Mouse (Mus musculus): ENCODE results near the gene Ptbp1.
"Not testable (repeated sequence)": the region's sequence is repeated elsewhere in the genome, so short reads cannot be mapped to it uniquely, and the experiment has no call there.

Gene Ptbp1

DNA sequence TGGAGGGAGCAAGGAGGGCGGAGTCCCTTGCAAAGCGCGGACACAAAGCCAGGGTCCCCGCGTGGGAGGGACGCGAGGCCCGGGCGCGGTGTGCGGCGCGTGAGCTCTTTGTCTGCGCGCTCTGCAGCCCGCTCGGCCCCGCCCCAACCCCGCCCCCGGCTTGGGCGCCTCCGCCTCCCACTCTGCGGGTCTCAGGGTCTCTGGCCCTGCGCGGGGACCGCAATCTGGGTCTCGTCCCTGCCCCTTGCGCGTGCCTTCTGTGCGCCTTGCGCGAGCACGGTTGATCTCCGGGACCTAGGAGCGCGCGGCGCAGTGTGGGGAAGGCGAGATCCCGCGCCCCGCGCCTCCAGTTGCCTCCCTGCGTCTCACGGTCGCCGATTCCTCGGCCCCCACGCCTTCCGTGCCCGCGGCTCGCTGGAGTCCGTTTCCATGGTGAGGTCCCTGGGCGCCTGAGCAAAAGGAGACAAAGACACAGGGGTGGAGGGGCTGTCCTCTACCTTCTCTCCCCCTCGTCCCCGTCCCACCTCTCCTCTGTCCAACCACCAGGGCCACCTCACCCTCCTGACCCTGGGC lies 20.1 kb downstream of the Ptbp1 start, which contains the start of the genes Prtn3 and Plppr3:
TSS of gene Prtn3 (plus strand) at position 187 of the 573 bp plus-strand sequence.
TSS of gene Plppr3 (minus strand) at position 345 of the 573 bp plus-strand sequence.
- H3K4me3 ChIP-seq (replicated peaks; ENCODE audit: low read length), result peak within 1 kb of the TSS; percentile 80
- TF ChIP-seq POU5F1 (IDR thresholded peaks at IDR 0.05; ENCODE audit: borderline replicate concordance, low read length) (no peak), NANOG (IDR thresholded peaks at IDR 0.05; ENCODE audit: borderline replicate concordance, low read length) (no peak), CTCF (conservative IDR thresholded peaks at IDR 0.05; ENCODE audit: low read length) (no peak)
- peaks cover 63% of the 10 kb centered on the region for H3K27me3 ChIP-seq (ENCODE audit: insufficient read depth, low read length)
- peaks cover 45% of the 10 kb centered on the region for H3K4me1 ChIP-seq (replicated peaks; ENCODE audit: low read depth, low read length)
- H3K9me3 ChIP-seq (ENCODE audit: low read length), result peaks cover 9% of the 10 kb centered on the region; the same call in 1 of the 2 replicates
- H3K36me3 ChIP-seq (ENCODE audit: insufficient read depth, low read length), result no peaks in the 10 kb centered on the region

DNA sequence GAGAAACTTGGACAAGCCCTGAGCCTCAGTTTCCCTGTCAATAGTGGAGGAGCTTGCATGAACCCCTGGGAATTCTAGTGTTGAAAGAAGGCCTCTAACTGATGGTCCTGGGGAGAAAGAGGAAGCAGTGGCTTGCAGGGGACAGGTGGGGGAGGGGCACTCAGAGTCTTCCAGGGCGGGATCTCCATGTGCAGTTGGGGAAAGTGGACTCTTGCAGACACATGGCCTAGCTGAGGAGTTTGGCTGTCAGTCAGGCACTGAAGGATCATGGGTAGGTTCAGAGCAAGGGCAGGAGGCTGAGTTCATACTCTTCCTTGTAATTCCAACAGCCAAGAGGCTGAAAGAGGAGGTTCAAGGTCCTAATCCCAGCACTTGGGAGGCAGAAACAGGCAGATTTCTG lies 22.9 kb downstream of the Ptbp1 start:
- no peak for TF ChIP-seq CTCF (conservative IDR thresholded peaks at IDR 0.05; ENCODE audit: low read length)
- TF ChIP-seq POU5F1 (IDR thresholded peaks at IDR 0.05; ENCODE audit: borderline replicate concordance, low read length), result no peak
- TF ChIP-seq NANOG (IDR thresholded peaks at IDR 0.05; ENCODE audit: borderline replicate concordance, low read length), result no peak
- peaks cover 68% of the 10 kb centered on the region for H3K4me1 ChIP-seq (replicated peaks; ENCODE audit: low read depth, low read length)
- peaks cover 9% of the 10 kb centered on the region; the same call in 1 of the 2 replicates for H3K9me3 ChIP-seq (ENCODE audit: low read length)
- H3K4me3 ChIP-seq (replicated peaks; ENCODE audit: low read length), result peak overlapping the region; percentile 3; the same call in 1 of the 2 replicates
- no peaks in the 10 kb centered on the region for H3K36me3 ChIP-seq (ENCODE audit: insufficient read depth, low read length)
- peaks cover 72% of the 10 kb centered on the region for H3K27me3 ChIP-seq (ENCODE audit: insufficient read depth, low read length)

GRCm38 (mm10) chr10:79877757-79878156 lies 23.5 kb downstream of the Ptbp1 start:
- Histone ChIP-seq H3K27me3 (ENCODE audit: insufficient read depth, low read length) (peaks cover 74% of the 10 kb centered on the region), H3K4me1 (replicated peaks; ENCODE audit: low read depth, low read length) (peaks cover 70% of the 10 kb centered on the region), H3K36me3 (ENCODE audit: insufficient read depth, low read length) (no peaks in the 10 kb centered on the region), H3K4me3 (replicated peaks; ENCODE audit: low read length) (no peak overlapping the region), H3K9me3 (ENCODE audit: low read length) (peaks cover 9% of the 10 kb centered on the region; the same call in 1 of the 2 replicates)
- no peak for TF ChIP-seq POU5F1 (IDR thresholded peaks at IDR 0.05; ENCODE audit: borderline replicate concordance, low read length)
- TF ChIP-seq CTCF (conservative IDR thresholded peaks at IDR 0.05; ENCODE audit: low read length), result no peak
- no peak for TF ChIP-seq NANOG (IDR thresholded peaks at IDR 0.05; ENCODE audit: borderline replicate concordance, low read length)

DNA sequence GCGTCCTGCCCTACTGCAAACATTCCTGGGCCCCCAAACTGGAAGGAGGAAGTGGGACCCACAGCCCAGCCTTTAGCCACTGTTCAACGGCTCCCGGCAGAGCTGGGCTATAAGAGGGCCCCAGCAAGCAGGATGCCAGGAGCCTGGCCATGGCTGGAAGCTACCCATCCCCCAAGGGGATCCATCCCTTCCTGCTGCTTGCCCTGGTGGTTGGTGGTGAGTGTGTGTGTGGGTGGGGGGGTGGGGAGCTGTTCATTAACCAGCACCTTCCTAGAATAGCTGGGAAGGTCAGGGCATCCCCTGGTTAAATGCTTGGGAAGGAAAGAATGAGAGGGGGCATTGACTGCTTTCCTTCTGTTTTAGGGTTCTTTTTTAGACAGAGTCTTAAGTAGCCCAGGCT lies 25.3 kb downstream of the Ptbp1 start:
- Histone ChIP-seq H3K36me3 (ENCODE audit: insufficient read depth, low read length) (no peaks in the 10 kb centered on the region), H3K9me3 (ENCODE audit: low read length) (peaks cover 9% of the 10 kb centered on the region; the same call in 1 of the 2 replicates), H3K4me3 (replicated peaks; ENCODE audit: low read length) (no peak overlapping the region), H3K4me1 (replicated peaks; ENCODE audit: low read depth, low read length) (peaks cover 74% of the 10 kb centered on the region), H3K27me3 (ENCODE audit: insufficient read depth, low read length) (peaks cover 64% of the 10 kb centered on the region)
- no peak for TF ChIP-seq NANOG (IDR thresholded peaks at IDR 0.05; ENCODE audit: borderline replicate concordance, low read length)
- no peak for TF ChIP-seq POU5F1 (IDR thresholded peaks at IDR 0.05; ENCODE audit: borderline replicate concordance, low read length)
- no peak for TF ChIP-seq CTCF (conservative IDR thresholded peaks at IDR 0.05; ENCODE audit: low read length)

GRCm38 (mm10) chr10:79880721-79881120 lies 26.5 kb downstream of the Ptbp1 start:
- Histone ChIP-seq H3K4me3 (replicated peaks; ENCODE audit: low read length) (no peak overlapping the region; the same call in 1 of the 2 replicates), H3K4me1 (replicated peaks; ENCODE audit: low read depth, low read length) (peaks cover 68% of the 10 kb centered on the region), H3K36me3 (ENCODE audit: insufficient read depth, low read length) (no peaks in the 10 kb centered on the region), H3K9me3 (ENCODE audit: low read length) (peaks cover 9% of the 10 kb centered on the region; the same call in 1 of the 2 replicates), H3K27me3 (ENCODE audit: insufficient read depth, low read length) (peaks cover 52% of the 10 kb centered on the region)
- TF ChIP-seq POU5F1 (IDR thresholded peaks at IDR 0.05; ENCODE audit: borderline replicate concordance, low read length) (no peak), CTCF (conservative IDR thresholded peaks at IDR 0.05; ENCODE audit: low read length) (no peak), NANOG (IDR thresholded peaks at IDR 0.05; ENCODE audit: borderline replicate concordance, low read length) (no peak)

GRCm38 (mm10) chr10:79881981-79882380 lies 27.8 kb downstream of the Ptbp1 start:
- Histone ChIP-seq H3K4me1 (replicated peaks; ENCODE audit: low read depth, low read length) (peaks cover 65% of the 10 kb centered on the region), H3K27me3 (ENCODE audit: insufficient read depth, low read length) (peaks cover 51% of the 10 kb centered on the region), H3K36me3 (ENCODE audit: insufficient read depth, low read length) (no peaks in the 10 kb centered on the region), H3K4me3 (replicated peaks; ENCODE audit: low read length) (peak overlapping the region; percentile 58), H3K9me3 (ENCODE audit: low read length) (peaks cover 1% of the 10 kb centered on the region; the same call in 1 of the 2 replicates)
- TF ChIP-seq CTCF (conservative IDR thresholded peaks at IDR 0.05; ENCODE audit: low read length) (no peak), NANOG (IDR thresholded peaks at IDR 0.05; ENCODE audit: borderline replicate concordance, low read length) (no peak), POU5F1 (IDR thresholded peaks at IDR 0.05; ENCODE audit: borderline replicate concordance, low read length) (no peak)

- Histone ChIP-seq H3K4me1 (replicated peaks; ENCODE audit: low read depth, low read length) (peaks cover 60% of the 10 kb centered on the region), H3K9me3 (ENCODE audit: low read length) (no peaks in the 10 kb centered on the region), H3K36me3 (ENCODE audit: insufficient read depth, low read length) (no peaks in the 10 kb centered on the region), H3K27me3 (ENCODE audit: insufficient read depth, low read length) (peaks cover 49% of the 10 kb centered on the region), H3K4me3 (replicated peaks; ENCODE audit: low read length) (no peak overlapping the region)
- TF ChIP-seq NANOG (IDR thresholded peaks at IDR 0.05; ENCODE audit: borderline replicate concordance, low read length) (no peak), POU5F1 (IDR thresholded peaks at IDR 0.05; ENCODE audit: borderline replicate concordance, low read length) (no peak), CTCF (conservative IDR thresholded peaks at IDR 0.05; ENCODE audit: low read length) (peak; percentile 84)
Observed at GRCm38 (mm10) chr10:79883297-79884084, 29.3 kb downstream of the Ptbp1 start.

DNA sequence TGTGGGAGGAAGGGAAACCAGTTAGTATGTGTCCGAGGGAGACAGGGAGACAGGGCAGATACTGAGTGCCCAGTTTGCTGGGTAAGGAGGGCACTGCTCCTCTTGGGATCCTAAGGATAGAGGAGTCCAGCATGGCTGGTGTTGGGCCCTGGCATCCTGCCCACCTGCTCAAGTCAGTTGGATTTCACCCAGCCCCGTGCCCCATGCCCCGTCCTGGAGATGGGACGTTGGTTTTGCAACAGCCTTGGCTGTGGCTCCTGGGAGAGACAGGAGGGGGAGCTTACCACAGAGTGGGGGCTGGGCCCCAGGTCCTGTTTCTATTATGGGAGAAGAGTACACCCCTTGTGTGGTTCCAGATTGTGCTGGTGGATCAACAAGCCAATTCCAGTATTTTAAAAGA lies 30.2 kb downstream of the Ptbp1 start:
- H3K36me3 ChIP-seq (ENCODE audit: insufficient read depth, low read length), result no peaks in the 10 kb centered on the region
- H3K9me3 ChIP-seq (ENCODE audit: low read length), result no peaks in the 10 kb centered on the region
- TF ChIP-seq CTCF (conservative IDR thresholded peaks at IDR 0.05; ENCODE audit: low read length) (no peak), NANOG (IDR thresholded peaks at IDR 0.05; ENCODE audit: borderline replicate concordance, low read length) (no peak), POU5F1 (IDR thresholded peaks at IDR 0.05; ENCODE audit: borderline replicate concordance, low read length) (no peak)
- H3K27me3 ChIP-seq (ENCODE audit: insufficient read depth, low read length), result peaks cover 44% of the 10 kb centered on the region
- H3K4me1 ChIP-seq (replicated peaks; ENCODE audit: low read depth, low read length), result peaks cover 58% of the 10 kb centered on the region
- no peak overlapping the region for H3K4me3 ChIP-seq (replicated peaks; ENCODE audit: low read length)

- H3K9me3 ChIP-seq (ENCODE audit: low read length); H3K36me3 ChIP-seq (ENCODE audit: insufficient read depth, low read length); H3K4me3 ChIP-seq (replicated peaks; ENCODE audit: low read length): not testable (repeated sequence)
- Histone ChIP-seq H3K27me3 (ENCODE audit: insufficient read depth, low read length) (peaks cover 45% of the 10 kb centered on the region), H3K4me1 (replicated peaks; ENCODE audit: low read depth, low read length) (peaks cover 55% of the 10 kb centered on the region)
Observed at GRCm38 (mm10) chr10:79884938-79885337, 30.7 kb downstream of the Ptbp1 start.
